Mouse (Mus musculus): ENCODE measurements around the gene Nmrk2. TPM values are rescaled to one million over a fixed set of nuclear protein-coding genes. Genes with fewer than 3 reads are reported as not detected.
A peak's percentile ranks its signal among the peaks of the same experiment; 100 is the strongest.

The Nmrk2 gene
- polyA plus RNA-seq, 1 experiment from 2014 or later = 0.10 TPM

GRCm38 (mm10) chr10:81204137-81204536, 2.3 kb upstream of the Nmrk2 start:
- Histone ChIP-seq H3K9me3 (ENCODE audit: control insufficient read depth) (no peaks in the 10 kb centered on the region), H3K4me3 (ENCODE audit: low read depth, low read length) (no peak overlapping the region), H3K4me1 (replicated peaks; ENCODE audit: control insufficient read depth, insufficient read depth, low read length) (0 out of 2 replicates have a peak, but pooled peaks cover 2% of the 10 kb centered on the region), H3K27me3 (replicated peaks; ENCODE audit: control insufficient read depth, insufficient read depth, low read length) (no peaks in the 10 kb centered on the region), H3K27ac (ENCODE audit: low read depth, low read length) (peak overlapping the region; percentile 37; the same call in 1 of the 2 replicates), H3K36me3 (ENCODE audit: control insufficient read depth, insufficient read depth) (no peaks in the 10 kb centered on the region), H3K4me2 (replicated peaks; ENCODE audit: low read depth) (no peak overlapping the region), H3K9ac (ENCODE audit: low read depth, low read length) (no peak overlapping the region)
- WGBS = 61% methylated on average over 4 of the region's 4 CpGs
- no peak for TF ChIP-seq CTCF (IDR thresholded peaks at IDR 0.05; ENCODE audit: low read depth)
- no peak for ATAC-seq

DNA sequence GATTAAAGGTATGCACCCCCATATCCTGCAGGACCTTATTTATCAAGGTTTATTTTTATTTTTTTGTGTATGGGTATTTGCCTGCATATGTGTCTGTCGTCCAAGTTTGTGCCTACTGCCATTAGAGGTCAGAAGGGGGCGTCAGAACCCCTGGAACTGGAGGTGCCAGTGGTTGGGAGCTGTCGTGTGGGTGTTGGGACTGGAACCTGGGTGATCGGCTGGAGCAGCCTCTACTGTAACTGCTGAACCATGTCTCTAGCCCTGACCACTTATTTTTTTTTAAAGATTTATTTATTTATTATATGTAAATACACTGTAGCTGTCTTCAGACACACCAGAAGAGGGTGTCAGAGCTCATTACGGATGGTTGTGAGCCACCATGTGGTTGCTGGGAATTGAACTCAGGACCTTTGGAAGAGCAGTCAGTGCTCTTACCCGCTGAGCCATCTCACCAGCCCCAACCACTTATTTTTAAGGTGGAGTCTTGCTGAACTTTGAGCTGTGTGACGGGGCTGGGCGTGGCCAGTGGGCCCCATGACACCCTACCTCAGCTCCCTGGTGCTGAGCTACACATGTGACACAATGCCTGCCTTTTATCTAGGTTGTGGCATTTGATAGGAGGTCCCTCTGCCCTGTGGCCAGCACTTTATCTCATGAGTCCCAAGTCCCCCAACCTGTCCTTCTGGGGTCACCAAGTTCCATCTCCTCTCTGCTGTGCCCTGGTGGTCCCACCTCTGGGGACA, 1.3 kb upstream of the Nmrk2 start:
- H3K4me3 ChIP-seq (ENCODE audit: low read depth, low read length) = no peak overlapping the region
- H3K27ac ChIP-seq (ENCODE audit: low read depth, low read length) = peak overlapping the region; percentile 37
- H3K36me3 ChIP-seq (ENCODE audit: control insufficient read depth, insufficient read depth) = no peaks in the 10 kb centered on the region
- H3K9ac ChIP-seq (ENCODE audit: low read depth, low read length) = no peak overlapping the region
- TF ChIP-seq CTCF (IDR thresholded peaks at IDR 0.05; ENCODE audit: low read depth) = no peak
- no peaks in the 10 kb centered on the region for H3K9me3 ChIP-seq (ENCODE audit: control insufficient read depth)
- no peaks in the 10 kb centered on the region for H3K27me3 ChIP-seq (replicated peaks; ENCODE audit: control insufficient read depth, insufficient read depth, low read length)
- peak; percentile 89 for ATAC-seq
- no peak overlapping the region for H3K4me2 ChIP-seq (replicated peaks; ENCODE audit: low read depth)
- WGBS = 52% methylated on average over 8 of the region's 8 CpGs
- H3K4me1 ChIP-seq (replicated peaks; ENCODE audit: control insufficient read depth, insufficient read depth, low read length) = 0 out of 2 replicates have a peak, but pooled peaks cover 2% of the 10 kb centered on the region

- ATAC-seq = no peak
- Histone ChIP-seq H3K4me1 (replicated peaks; ENCODE audit: control insufficient read depth, insufficient read depth, low read length) (0 out of 2 replicates have a peak, but pooled peaks cover 2% of the 10 kb centered on the region), H3K4me3 (ENCODE audit: low read depth, low read length) (no peak overlapping the region), H3K9ac (ENCODE audit: low read depth, low read length) (no peak overlapping the region), H3K36me3 (ENCODE audit: control insufficient read depth, insufficient read depth) (no peaks in the 10 kb centered on the region), H3K27me3 (replicated peaks; ENCODE audit: control insufficient read depth, insufficient read depth, low read length) (no peaks in the 10 kb centered on the region), H3K4me2 (replicated peaks; ENCODE audit: low read depth) (no peak overlapping the region), H3K9me3 (ENCODE audit: control insufficient read depth) (no peaks in the 10 kb centered on the region), H3K27ac (ENCODE audit: low read depth, low read length) (no peak overlapping the region)
- TF ChIP-seq CTCF (IDR thresholded peaks at IDR 0.05; ENCODE audit: low read depth) = no peak
- 76% methylated on average over 20 of the region's 20 CpGs for WGBS
Observed at GRCm38 (mm10) chr10:81200605-81201287, 1.1 kb downstream of the Nmrk2 start.

- 0 out of 2 replicates have a peak, but pooled peaks cover 2% of the 10 kb centered on the region for H3K4me1 ChIP-seq (replicated peaks; ENCODE audit: control insufficient read depth, insufficient read depth, low read length)
- H3K4me3 ChIP-seq (ENCODE audit: low read depth, low read length) = no peak overlapping the region
- no peak overlapping the region for H3K27ac ChIP-seq (ENCODE audit: low read depth, low read length)
- no peaks in the 10 kb centered on the region for H3K27me3 ChIP-seq (replicated peaks; ENCODE audit: control insufficient read depth, insufficient read depth, low read length)
- no peak for ATAC-seq
- no peaks in the 10 kb centered on the region for H3K36me3 ChIP-seq (ENCODE audit: control insufficient read depth, insufficient read depth)
- no peaks in the 10 kb centered on the region for H3K9me3 ChIP-seq (ENCODE audit: control insufficient read depth)
- WGBS = 89% methylated on average over 13 of the region's 13 CpGs
- H3K4me2 ChIP-seq (replicated peaks; ENCODE audit: low read depth) = no peak overlapping the region
- no peak for TF ChIP-seq CTCF (IDR thresholded peaks at IDR 0.05; ENCODE audit: low read depth)
- H3K9ac ChIP-seq (ENCODE audit: low read depth, low read length) = no peak overlapping the region
Observed at GRCm38 (mm10) chr10:81200141-81200540, 1.7 kb downstream of the Nmrk2 start.

DNA sequence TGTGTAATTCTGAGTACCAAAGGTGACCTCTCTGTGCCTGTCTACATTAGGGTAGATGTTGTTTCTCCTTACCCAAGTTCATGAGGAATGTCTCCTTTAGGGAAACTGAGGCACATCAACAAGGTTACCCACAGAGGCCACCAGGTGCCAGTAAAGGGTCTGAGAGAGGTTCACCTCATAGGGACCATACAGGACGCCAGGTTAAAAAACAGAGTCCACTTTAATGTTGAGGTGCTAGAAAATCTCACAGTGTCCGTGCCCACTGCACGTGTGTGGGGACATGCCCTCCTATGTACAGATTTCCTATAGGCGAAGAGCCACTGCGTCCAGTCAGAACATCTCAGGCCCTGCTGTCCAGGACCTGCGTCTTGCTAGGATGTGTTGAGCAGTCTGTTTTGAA, 2.9 kb downstream of the Nmrk2 start:
- Histone ChIP-seq H3K27me3 (replicated peaks; ENCODE audit: control insufficient read depth, insufficient read depth, low read length) (no peaks in the 10 kb centered on the region), H3K4me1 (replicated peaks; ENCODE audit: control insufficient read depth, insufficient read depth, low read length) (peaks cover 5% of the 10 kb centered on the region; the same call in 1 of the 2 replicates), H3K4me3 (ENCODE audit: low read depth, low read length) (no peak overlapping the region), H3K9me3 (ENCODE audit: control insufficient read depth) (no peaks in the 10 kb centered on the region), H3K27ac (ENCODE audit: low read depth, low read length) (no peak overlapping the region), H3K36me3 (ENCODE audit: control insufficient read depth, insufficient read depth) (no peaks in the 10 kb centered on the region), H3K4me2 (replicated peaks; ENCODE audit: low read depth) (no peak overlapping the region), H3K9ac (ENCODE audit: low read depth, low read length) (no peak overlapping the region)
- 87% methylated on average over 6 of the region's 6 CpGs for WGBS
- no peak for ATAC-seq
- no peak for TF ChIP-seq CTCF (IDR thresholded peaks at IDR 0.05; ENCODE audit: low read depth)

DNA sequence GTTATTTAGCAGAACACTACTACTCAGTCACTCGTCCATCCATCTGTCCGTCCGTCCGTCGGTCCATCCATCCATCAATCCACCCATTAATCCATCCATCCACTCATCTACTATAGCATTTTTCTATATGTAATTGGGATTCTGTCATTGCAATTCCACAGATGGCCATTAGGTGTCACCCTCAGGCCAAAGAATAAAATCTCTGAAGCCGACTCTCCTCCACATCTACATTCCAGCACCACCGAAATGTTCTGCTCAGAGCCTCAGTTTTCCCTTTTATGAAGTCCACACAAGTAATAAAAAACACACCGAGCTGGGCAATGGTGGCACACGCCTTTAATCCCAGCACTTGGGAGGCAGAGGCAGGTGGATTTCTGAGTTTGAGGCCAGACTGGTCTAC, 3.6 kb downstream of the Nmrk2 start:
- no peak overlapping the region for H3K9ac ChIP-seq (ENCODE audit: low read depth, low read length)
- no peaks in the 10 kb centered on the region for H3K27me3 ChIP-seq (replicated peaks; ENCODE audit: control insufficient read depth, insufficient read depth, low read length)
- peak; percentile 89 for TF ChIP-seq CTCF (IDR thresholded peaks at IDR 0.05; ENCODE audit: low read depth)
- no peaks in the 10 kb centered on the region for H3K36me3 ChIP-seq (ENCODE audit: control insufficient read depth, insufficient read depth)
- ATAC-seq = no peak
- 3% methylated on average over 9 of the region's 9 CpGs for WGBS
- no peak overlapping the region for H3K4me2 ChIP-seq (replicated peaks; ENCODE audit: low read depth)
- H3K9me3 ChIP-seq (ENCODE audit: control insufficient read depth) = no peaks in the 10 kb centered on the region
- H3K27ac ChIP-seq (ENCODE audit: low read depth, low read length) = no peak overlapping the region
- H3K4me1 ChIP-seq (replicated peaks; ENCODE audit: control insufficient read depth, insufficient read depth, low read length) = peaks cover 10% of the 10 kb centered on the region; the same call in 1 of the 2 replicates
- no peak overlapping the region for H3K4me3 ChIP-seq (ENCODE audit: low read depth, low read length)
